Mouse (Mus musculus) left cerebral cortex, adult 8-10 months (tissue): Measurements from ENCODE around the gene Loxl4. TPM values are rescaled to one million over a fixed set of nuclear protein-coding genes. Genes with fewer than 3 reads are reported as not detected.
A peak's percentile ranks its signal among the peaks of the same experiment; 100 is the strongest.

Experiments
- DNase-seq, 2 experiments: peaks; one replicate each; pipeline ENCODE4 v3.0.0; 2022; ENCODE audit warnings: low spot score in 2 of 2
- total RNA-seq, 4 experiments: library from RNA; stranded (reverse); gene quantifications; 2 replicates each; pipeline ENCODE4 v1.2.4; 2022

The Loxl4 gene
- total RNA-seq, result under 1 TPM; 0.14 to 0.98 (median 0.18) TPM

- no peak for DNase-seq
These were observed at the start of gene Loxl4 for GRCm38 (mm10) chr19:42612654-42613053. Gene Loxl4 (minus strand): TSS chr19:42612813.

GRCm38 (mm10) chr19:42661430-42662164 lies 49.0 kb upstream of the Loxl4 start:
- no peak for DNase-seq

- DNase-seq, result no peak
These were observed 47.6 kb upstream of the Loxl4 start for GRCm38 (mm10) chr19:42660244-42660565.

DNA sequence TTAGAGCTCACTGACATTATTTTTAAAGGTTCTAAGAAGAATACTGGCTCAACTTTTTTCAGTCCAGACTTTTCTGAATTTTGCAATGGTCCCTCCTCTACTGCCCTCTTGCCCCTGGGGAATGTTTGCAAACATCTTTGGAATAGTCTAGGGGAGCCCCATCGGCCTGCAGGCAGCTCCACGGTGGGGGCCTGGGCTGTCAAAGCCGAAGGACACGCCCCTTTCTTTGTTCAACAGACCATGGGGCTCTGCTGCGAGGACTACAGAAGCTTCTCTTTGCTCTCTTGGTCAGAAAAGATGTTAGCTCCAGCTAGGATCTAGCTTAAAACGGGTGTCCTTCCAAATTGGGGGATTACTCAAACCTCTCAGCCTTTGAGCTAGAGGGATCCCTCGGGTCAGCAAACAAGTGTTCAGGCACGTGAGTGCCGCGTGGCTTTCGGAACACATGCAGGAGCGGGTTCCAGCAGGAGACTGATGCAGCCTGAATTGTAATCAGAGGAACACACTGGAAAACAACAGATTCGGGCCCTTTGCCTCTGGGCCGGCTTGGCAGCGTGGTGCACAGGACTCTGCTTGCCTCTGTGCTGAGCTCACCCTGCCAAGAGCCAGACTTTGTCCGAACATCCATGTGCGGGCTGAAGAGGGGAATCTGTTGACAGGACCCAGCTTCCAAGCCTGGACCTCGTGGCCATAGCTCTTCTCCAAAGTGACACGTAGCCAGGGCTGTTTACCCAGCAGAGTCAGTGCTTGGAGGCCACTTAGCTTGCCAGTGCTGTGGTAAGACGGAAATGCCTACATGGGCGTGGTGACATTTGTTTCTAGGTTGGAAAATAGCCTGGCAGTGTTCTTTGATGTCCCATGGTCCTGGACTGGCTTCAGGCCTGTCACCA lies 47.0 kb upstream of the Loxl4 start:
- peak; percentile 39 to 77 for DNase-seq

DNA sequence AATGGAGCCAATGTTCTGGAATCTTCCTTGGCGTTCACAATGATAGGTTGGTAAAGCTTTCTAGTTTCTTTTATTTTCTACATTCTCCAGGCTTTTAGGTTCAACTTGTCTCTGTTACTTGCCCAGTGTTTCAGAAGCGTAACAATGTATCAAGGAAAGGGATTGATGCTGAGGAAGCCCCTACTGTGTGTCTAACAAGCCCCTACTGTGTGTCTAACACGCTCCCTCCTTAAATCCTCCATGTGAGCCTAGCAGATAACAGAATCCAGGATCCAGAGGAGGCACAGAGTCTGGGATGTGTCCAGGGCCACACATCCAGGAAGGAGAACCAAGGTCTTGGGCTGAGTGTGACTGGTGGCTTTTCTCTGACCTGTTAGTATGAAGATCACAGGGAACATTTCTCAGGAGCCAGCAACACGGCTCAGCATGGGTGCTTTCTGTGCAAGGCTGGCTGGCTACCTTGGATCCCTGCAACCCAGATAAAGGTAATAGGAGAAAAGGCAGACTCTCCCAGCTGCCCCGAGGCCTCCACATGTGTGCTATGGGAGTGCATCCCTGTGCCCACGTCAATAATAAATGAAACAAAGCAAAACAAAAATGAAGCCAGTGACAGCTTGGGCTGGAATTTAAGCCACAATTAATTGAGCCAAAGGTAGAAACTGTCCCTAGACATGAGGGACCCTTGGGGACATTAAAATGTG lies 46.0 kb upstream of the Loxl4 start:
- DNase-seq, result no peak

GRCm38 (mm10) chr19:42657769-42658168 lies 45.2 kb upstream of the Loxl4 start:
- DNase-seq, result no peak

GRCm38 (mm10) chr19:42657306-42657705 lies 44.7 kb upstream of the Loxl4 start:
- DNase-seq, result no peak

DNA sequence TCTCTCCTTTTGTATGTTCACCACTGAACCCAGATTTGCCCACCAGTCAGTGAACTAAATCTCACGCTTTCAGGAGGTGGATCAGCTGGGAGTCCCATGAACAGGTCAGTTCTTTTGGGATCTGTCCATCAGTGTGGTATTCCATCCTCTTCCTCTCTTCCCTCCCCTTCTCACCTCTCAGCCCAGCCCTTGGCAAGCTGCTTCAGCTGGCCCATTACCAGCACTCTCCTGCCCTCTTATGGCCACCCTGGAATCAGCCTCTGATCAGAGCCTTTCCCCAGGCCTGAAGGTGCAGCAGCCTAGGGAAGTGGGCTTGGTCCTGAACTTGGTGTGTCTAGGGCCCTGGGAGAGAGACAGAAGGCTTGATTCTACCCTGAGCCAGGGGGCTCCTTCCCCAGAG lies 42.4 kb upstream of the Loxl4 start:
- DNase-seq, result peak in 1 of 2 experiments; percentile 53

DNA sequence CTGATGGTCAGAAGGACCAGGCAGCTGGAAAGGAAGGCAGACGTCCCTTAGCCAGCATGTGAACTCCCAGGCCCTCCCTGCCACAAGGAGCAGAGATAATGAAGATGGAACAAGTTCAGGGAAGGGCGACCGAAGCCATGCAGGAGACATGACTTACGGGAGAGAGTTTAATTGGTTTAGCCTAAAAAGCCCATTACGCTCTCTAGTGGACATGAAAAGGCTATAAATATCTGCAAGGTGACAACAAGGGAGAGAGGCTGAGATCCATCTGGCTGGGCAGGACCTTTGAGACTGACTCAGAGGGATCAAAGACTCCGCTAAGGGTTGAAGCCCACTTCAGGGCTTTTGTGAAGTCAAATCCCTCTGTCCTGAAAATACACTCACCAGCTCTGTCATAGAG lies 40.5 kb upstream of the Loxl4 start:
- no peak for DNase-seq

GRCm38 (mm10) chr19:42652425-42652824 lies 39.8 kb upstream of the Loxl4 start:
- no peak for DNase-seq

GRCm38 (mm10) chr19:42640211-42640610 lies 27.6 kb upstream of the Loxl4 start:
- no peak for DNase-seq

DNA sequence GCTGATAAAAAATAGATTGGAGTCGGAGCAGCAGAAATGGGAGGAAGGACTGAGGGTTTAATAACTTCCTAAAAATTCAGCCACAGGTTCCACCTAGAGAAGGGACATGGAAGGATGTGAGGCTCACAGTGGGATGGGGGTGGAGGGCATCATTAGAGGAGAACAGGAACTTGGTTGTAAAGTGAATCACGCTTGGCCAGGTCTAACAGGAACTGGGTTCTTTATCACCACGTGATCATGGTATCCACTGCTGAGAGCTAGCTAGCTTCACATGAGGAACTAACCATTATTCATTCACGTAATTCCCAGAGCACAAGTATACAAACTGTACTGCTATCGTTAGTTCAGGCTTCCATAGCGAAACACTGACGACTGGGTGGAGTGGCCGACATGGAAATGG lies 26.9 kb upstream of the Loxl4 start:
- no peak for DNase-seq

DNA sequence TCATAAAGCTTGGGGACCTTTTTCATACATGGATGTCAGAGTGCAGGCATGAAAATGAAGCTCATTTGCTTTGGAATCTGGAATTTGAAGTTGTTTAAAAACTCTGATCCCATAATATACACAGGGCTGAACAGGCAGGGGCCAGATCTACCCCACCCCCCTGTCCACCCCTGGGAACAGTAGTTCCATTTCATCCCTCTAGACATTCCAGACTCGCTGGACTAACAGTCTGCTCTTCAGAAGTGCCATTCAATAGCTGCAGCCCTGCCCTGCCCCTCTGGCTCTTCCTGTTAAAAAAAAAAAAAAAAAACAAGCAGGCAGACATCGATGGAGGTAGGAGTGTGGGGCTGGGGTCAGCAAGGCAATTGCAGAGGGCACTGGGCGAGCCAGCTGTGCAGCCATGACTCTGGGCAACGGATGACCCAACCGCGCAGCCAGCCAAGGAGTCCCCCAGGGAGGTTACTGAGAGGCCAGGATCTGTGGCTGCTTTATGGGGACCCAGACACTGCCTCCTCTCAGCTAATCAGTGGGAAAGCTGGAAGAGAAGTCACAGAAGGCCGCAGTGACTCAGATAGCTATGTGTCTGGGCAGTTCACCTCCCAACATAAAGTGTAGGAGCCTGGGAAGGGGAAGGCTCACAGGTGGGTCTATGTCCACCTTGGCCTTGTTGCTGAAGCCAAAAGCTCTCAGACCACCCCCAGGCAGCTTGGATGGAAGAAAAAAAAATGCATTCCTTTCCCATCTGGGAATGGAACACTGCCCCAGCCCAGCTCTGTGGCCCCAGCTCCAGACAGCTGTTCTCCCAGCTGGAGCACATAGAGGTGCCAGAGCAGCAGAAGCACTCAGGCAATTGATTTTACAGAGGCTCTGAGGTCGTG lies 26.2 kb upstream of the Loxl4 start:
- no peak for DNase-seq

GRCm38 (mm10) chr19:42636631-42637030 lies 24.0 kb upstream of the Loxl4 start:
- DNase-seq, result no peak

- DNase-seq, result no peak
These were observed 21.0 kb upstream of the Loxl4 start for GRCm38 (mm10) chr19:42633650-42634049.

- no peak for DNase-seq
These were observed 19.7 kb upstream of the Loxl4 start for GRCm38 (mm10) chr19:42632301-42632700.

- DNase-seq, result no peak
These were observed 18.9 kb upstream of the Loxl4 start for GRCm38 (mm10) chr19:42631541-42631961.

- DNase-seq, result no peak
These were observed 15.5 kb upstream of the Loxl4 start for GRCm38 (mm10) chr19:42628068-42628467.

- no peak for DNase-seq
These were observed 1.1 kb upstream of the Loxl4 start for GRCm38 (mm10) chr19:42613647-42614225.

DNA sequence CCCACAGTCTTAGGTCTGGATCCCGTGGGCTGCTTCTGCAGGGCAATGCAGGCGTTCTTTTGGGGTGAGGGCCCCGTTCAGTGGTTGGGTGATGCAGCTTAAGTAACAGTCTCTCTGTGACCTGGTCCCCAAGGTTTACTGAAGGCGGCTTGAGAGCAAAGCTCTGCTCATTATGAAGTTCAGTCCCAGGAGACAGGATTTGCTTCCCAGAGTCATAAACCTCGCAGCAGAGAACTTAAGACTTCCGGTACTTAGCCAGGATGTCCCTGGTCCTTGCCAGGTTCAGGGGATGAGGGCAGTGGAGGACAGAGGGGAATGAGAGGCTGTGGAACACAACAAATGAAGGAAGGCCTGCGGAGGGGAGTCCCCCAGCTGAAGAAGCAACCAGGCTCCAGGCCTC lies 503 bp upstream of the Loxl4 start:
- no peak for DNase-seq

GRCm38 (mm10) chr19:42611746-42612145 lies 867 bp downstream of the Loxl4 start:
- DNase-seq, result no peak
